Mouse (Mus musculus) cerebellum, postnatal 36 days (tissue): ENCODE results near the gene Ppm1h.
"Not testable (repeated sequence)": the region's sequence is repeated elsewhere in the genome, so short reads cannot be mapped to it uniquely, and the experiment has no call there.

ENCODE experiments used
- DNase-seq, 2 experiments: peaks; one replicate each; pipeline ENCODE4 v3.0.0; 2021 to 2022; ENCODE audit warnings: mixed read lengths in 2 of 2

The Ppm1h gene

GRCm38 (mm10) chr10:122910798-122911225, 232.2 kb downstream of the Ppm1h start:
- DNase-seq, result no peak

DNA sequence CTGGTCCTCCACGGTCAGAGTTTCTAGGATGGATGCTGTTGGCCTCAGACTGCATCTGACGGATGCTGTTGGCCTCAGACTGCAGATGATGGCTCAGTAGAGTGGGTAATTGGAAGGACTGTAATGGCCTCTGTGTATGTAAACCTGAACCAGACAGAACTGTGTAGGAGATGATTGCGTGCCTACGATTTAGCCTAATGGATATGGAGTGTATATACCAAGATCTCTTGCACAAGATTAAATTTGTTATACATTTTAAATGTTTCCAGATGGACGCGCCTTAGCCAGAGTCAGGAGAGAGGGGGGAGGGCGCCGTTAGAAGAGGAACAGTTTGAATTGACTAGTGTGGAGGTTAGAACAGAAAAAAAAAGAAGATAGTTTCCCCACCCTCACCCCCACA, 233.1 kb downstream of the Ppm1h start:
- DNase-seq, result no peak

DNA sequence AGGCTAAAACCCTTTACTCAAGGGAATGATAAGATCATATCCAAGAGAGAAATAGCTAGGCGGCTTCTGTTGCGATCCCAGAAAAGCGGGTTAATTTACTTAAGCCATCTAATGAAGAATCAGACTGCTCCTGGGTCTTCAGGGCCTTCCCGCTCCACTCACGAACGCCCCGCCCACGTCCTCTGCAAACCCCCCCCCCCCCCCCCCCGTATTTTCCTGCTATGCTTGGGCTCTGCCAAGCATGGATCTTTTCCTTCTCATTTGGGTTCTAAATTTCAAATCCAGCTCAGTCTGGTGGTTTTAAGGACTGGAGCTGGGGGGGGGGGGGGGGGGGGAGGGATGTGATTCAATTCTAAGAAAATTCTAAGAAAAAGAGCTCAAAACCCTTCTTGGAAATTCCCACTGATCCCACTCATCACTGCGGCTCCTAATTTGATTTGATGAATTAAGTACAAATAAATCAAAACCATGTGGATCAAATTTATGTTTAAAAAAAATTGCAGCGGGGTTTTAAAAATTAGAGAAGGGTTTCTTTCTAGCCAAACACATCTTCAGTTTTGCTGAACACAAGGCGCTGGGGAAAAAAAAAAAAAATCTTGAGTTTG, 233.6 kb downstream of the Ppm1h start:
- no peak for DNase-seq

DNA sequence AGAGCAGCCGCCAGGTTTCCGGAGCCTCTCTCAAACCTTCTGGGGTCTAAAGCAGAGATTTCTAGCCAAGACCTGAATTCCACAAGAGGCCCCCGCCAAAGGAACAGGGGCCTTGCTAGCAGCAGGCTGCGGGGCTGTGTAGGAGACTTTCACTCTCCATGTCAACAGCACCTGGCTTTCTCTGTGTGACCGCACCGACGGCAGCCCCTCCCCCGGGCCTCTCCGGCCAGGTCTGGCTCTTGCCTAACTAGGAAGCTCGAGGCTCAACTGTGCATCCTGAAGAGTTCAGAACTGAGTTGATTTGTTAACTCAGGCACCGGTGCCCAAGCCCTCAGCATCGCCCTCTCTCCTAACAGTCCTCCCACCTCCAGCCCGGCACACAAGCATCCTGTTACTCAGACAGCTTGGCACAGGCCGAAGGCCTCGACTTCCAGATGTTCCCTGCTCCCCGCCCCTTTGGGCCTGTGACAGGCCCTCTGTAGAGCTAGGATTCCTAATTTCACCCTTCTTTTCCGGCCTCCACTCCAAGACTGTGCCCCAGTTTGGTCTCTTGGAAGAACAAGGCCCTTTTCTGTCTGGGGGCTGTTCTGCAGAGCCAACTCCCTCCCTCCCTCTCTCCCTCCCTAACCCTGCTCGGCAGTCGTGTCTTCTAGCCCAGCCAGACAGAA, 234.3 kb downstream of the Ppm1h start:
- peak; percentile 41 to 42 for DNase-seq

DNA sequence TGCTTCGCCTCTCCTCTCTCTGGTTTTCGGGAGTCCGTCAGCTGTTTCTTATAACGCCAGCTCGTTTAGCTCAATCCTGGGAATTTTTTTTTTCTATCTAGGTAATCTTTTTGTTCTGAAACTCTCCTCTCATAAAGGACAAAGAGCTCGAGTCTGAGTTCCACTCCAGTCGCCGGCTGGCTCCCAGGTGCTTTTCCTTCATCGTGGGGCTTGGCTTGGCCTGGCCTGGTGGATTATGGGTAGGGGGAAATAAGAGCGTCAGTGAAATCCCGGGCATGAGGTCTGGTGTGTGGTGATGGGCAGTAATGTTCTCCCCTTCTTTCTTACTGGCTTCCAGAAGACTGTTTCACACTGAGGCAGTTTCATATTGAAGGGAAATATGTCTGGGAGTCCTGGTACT, 234.8 kb downstream of the Ppm1h start:
- DNase-seq, result no peak

- no peak for DNase-seq
These were observed 237.3 kb downstream of the Ppm1h start for GRCm38 (mm10) chr10:122915905-122916304.

DNA sequence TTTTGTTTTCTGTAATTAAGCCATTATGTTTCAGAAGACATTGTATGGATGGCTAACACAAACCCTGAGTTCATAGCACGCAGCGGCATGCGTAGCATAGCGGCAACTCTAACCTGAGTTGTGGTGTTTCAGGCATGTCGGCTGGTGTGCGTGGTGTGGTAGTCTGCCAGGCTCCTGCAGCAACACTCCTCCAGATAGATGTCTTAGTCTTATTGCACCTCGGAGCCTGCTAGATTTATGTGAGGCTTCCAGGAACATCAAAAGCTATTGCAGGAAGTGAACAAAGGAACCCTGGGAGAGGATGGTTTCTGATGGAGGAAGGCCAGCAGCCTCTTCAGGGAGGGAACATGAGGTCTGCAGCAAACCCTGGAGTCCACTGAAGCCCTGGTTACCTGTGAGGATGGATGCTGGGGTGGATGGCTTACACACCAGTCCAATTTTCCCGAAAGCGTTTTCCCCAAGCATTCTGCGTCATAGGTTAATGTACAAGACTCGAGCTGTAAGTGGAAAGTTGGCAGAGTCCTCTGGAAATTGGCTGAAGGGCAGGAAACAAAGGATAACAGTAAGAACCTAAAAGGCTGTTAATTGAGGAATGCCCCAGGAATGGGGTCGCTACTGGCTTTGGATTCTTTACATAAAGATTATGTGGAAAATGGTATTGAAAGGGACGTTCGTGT, 239.2 kb downstream of the Ppm1h start:
- DNase-seq, result no peak

- no peak for DNase-seq
These were observed 239.7 kb downstream of the Ppm1h start for GRCm38 (mm10) chr10:122918325-122918694.

- DNase-seq, result no peak
These were observed 240.2 kb downstream of the Ppm1h start for GRCm38 (mm10) chr10:122918754-122919153.

DNA sequence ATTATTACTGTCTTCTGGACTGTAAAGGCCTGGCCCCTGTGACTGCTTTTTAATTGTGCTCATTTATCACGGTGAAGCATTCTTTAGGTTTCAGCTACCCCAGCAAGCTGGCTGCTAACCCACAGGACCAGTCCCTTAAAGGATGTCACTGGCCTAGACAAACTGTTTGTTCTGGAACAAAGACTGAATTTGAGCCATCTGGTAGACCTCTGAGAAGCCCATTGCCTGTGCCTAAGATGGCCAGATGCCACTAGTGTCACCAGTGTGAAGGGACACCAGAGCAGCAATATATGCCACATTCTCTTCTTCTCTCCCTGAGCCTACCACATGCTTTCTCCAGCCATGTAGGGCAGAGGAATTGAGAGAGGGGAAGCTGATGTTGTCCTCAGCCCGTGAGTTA, 240.9 kb downstream of the Ppm1h start:
- DNase-seq, result peak; percentile 21 to 36

DNA sequence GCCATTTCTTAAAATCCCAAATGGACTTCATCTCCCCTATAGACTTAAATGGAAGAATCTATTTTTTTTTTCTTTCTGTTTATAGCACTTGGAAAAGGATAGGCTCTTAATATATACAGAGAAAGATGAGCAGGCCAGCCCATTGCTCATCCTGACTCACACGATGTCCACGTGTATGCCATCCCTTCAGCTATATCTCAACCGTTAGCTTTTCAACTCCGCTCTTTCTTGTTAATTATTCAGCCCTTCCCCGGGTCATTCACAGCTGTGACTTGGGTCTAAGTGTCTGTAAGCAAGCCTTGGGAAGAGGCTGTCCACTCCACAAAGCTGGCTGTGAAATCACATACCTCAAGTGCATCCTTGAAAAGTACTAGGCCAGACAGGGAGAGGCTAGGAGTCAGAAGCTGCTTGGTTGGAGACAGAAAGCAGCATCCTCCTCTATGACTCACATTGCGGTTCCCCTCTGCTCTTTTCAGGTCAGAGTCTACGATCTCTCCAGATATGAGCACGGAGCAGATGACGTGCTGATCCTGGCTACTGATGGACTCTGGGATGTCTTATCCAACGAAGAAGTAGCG, 241.7 kb downstream of the Ppm1h start:
- no peak for DNase-seq

GRCm38 (mm10) chr10:122922226-122922625, 243.7 kb downstream of the Ppm1h start:
- DNase-seq, result no peak

GRCm38 (mm10) chr10:122924571-122924970, 246.0 kb downstream of the Ppm1h start:
- not testable (repeated sequence) for DNase-seq

DNA sequence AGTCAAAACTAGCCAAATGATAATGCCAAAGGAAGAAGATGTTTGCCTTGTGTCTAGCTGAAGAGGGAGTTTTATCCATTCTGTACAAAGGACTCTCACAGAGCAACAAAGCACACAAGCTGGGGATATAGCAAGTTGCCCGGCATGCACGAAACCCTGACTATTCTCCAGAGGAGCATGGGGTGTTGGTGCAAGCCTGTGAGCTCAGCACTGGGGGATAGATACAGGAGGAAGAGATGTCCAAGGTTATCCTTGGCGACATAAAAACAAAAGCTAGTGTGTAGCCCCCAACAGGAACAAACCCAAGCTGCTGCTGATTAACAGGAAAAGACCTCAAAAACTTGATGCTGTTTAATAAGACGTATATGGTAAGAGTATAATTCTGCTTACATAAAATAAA, 247.7 kb downstream of the Ppm1h start:
- no peak for DNase-seq

DNA sequence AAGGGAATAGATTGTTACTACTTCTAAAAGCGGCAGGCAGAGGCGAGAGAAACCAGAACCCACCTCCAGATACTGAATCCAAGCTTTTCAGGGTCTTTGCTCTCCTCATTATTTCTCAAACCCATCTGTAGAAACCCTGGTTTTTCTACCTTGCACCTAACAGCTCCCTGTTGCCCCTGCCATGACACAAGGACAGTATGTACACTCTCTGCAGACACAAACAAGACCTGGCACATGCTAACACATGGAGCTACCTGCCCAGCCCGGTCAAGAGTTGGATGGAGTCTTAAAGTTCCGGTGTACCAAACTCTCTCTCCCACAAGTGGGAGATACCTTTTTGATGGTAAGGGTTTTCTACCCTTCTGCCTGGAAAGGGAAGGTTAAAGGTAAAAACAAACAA, 252.0 kb downstream of the Ppm1h start:
- no peak for DNase-seq

DNA sequence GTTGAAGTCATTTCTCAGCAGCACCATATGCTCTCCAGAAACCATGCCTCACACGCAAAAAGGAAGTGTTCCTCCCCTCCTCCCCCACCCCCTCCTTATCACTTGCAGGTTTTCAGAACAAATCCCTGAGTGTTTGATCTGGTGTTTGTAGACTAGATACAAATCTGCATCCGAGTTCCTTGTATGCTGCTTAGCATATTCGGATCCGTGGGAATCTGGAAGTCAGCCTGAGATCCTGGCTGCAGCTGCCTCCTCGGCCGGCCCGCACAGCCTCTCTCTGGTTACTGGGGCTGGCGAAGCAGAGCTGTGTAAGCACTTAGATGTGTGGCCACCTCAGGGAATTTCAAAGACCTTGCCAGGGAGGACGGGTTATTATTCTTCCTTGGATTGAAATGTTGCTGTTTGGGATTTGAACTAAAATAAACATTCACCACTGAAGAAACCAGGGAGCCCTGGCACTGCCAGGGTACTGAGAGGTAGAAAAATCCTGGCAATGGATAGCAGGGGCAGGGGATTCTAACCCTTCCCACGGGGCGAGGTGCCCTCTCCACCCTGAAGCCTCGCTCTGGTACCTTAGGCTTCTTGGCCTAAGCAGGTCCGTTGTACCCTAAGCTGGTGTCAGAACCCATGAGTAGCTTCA, 252.8 kb downstream of the Ppm1h start:
- DNase-seq, result peak; percentile 62

DNA sequence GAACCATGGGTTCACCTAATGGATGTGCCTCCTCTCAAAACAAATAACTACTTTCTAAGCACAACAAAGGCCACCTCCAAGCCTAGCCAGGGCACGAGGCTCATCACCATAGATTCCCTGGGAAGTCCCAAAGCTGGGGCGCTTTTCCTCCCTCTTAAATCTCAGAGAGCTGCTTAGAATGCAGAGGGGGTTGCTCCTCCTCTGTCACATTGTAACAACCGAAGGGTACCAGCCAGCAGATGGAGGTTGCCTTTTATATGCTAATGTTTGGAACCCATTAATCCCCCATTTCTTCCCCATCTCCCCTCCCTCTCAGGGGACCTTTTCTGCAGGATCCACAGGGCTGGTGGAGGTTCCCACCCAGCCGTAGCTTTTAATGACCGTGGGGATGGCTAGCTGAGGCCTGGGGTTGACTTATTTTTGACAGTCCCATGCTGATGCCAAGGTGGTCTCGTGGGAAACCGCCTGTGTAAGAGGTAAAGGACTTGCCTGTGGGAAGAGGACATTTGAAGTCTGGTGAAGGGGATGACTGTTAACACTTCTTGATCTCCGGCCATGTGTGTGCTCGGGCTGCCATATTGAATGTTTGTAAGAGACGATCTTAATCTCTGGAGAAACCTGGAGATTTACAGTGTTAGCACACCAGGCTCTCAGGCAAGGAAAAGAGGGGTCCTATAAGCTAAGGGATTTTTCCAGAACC, 253.4 kb downstream of the Ppm1h start:
- DNase-seq, result no peak

DNA sequence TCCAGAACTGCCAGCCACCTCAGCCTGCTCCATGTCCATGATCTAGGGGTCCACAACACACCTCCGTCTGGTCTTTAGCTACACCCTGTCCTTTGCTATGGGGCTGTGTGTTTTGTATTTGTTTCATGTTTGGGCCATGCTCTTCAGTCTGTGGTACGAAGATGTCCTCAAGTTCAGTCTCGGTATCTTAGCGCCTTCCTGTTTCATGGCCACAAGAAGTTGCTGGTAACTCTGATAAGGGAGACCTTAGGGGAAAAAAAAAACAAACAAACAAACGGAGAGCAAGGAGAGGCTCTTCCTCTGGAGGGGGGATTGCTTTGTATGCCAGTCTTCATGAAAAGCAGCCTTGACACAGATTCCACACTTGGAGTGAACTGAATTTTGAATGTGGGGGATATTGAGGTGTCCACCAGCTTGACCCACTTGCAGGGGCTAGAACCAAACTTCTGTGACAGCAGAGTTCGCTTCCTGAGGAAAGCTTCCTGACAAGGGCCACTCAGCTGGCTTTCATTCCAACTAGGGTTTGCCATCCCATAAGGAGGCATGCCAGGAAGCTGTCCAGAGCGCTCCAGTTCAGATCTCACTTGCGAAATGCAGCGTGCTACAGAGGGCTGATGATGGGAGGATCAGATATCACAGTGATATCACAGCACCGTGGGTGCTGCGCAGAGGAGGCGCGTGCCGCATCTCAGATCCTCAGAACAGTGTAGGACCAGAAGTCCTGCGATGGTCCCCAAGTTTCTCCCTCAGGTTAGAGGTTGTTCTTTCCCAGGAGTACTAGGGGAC, 254.7 kb downstream of the Ppm1h start:
- DNase-seq, result no peak

GRCm38 (mm10) chr10:122935406-122935805, 256.8 kb downstream of the Ppm1h start:
- DNase-seq, result not testable (repeated sequence)

- DNase-seq, result not testable (repeated sequence)
These were observed 258.8 kb downstream of the Ppm1h start for GRCm38 (mm10) chr10:122937380-122937779.

DNA sequence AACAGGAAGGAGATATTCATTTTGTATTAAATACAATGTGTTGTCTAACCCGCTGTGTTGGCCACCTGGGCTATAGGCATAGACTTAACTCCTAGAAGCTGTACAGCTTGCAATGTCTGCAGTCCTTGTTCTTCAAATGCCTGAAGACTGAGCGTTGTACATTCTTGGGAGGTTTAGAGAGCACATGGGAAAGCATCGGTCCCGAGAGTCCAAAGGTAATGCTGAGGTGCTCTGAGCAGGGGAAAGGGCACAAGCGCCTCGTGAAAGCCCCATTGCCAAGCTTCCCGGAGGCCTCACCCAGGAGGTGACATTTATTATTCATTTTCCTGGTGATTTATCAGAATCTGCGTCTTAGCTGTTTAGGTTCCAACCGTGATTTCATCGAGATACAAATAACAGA, 261.0 kb downstream of the Ppm1h start:
- DNase-seq, result no peak

DNA sequence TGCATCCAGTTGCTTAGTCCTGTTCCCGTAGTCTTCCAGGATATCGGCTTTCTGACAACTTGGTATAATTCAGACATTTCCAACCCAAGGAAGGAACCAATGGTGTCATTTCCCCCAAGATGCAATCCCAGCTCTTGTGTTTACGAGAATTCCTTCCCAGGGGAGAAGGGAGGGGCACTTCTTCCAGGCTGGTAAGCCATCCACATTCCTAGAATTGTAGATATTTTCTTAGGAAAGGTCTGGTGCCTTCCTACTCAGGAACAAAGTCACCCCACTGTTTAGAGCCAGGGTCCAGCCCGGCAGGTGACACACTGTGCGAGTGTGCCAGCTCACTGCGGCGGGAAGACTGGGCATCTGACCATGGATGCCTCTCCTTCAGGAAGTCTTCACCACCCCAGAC, 264.2 kb downstream of the Ppm1h start:
- DNase-seq, result no peak
